Mouse (Mus musculus): ENCODE results near the gene Etfrf1.

Etfrf1 gene

GRCm38 (mm10) chr6:145224246-145224645, 13.3 kb downstream of the Etfrf1 start:
- DNase-seq (ENCODE audit: low spot score in 2 of 2), result no peak

GRCm38 (mm10) chr6:145226296-145226695, 15.4 kb downstream of the Etfrf1 start:
- no peak for DNase-seq (ENCODE audit: low spot score in 2 of 2)

DNA sequence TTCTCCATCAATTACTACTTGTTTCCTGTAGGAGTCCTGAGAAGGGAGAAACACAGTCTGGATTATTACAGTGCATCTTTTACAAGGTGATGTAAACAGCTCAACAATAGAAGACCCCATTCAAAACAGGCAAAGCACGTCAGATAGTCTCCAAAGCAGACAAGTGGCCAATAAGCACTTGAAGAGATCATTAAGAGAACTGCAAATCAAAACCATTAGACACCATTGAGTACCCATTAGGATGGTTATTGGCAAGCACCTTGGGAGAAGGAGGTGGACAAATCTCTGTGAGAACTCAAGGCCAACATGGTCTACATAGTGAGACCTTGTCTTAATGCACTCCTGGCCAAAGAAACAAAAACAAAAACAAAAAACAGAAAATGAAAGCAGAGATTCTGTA, 23.5 kb downstream of the Etfrf1 start:
- DNase-seq (ENCODE audit: low spot score in 2 of 2), result no peak

GRCm38 (mm10) chr6:145235367-145235766, 24.4 kb downstream of the Etfrf1 start:
- DNase-seq (ENCODE audit: low spot score in 2 of 2), result no peak

GRCm38 (mm10) chr6:145237148-145237547, 26.2 kb downstream of the Etfrf1 start:
- no peak for DNase-seq (ENCODE audit: low spot score in 2 of 2)

DNA sequence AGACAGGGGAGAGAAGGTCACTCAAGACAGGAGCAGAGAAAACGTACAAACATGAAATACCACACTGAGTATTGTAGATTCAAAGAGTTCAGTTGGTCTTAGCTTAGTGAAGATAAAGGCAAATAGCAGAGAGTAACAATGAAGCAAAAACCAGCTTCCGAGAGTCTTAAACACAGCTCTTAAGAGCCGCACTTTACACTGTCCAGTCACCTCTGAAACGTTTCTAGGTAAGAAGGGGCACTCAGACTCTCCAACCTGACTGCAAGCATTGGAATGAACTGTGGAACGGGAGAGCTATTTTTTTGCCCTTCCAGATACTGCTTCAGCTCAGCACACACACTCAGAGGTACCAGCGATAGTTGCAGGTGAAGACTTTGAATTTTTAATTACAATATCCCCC, 29.4 kb downstream of the Etfrf1 start:
- DNase-seq (ENCODE audit: low spot score in 2 of 2), result no peak

GRCm38 (mm10) chr6:145242521-145242920, 31.6 kb downstream of the Etfrf1 start:
- no peak for DNase-seq (ENCODE audit: low spot score in 2 of 2)

DNA sequence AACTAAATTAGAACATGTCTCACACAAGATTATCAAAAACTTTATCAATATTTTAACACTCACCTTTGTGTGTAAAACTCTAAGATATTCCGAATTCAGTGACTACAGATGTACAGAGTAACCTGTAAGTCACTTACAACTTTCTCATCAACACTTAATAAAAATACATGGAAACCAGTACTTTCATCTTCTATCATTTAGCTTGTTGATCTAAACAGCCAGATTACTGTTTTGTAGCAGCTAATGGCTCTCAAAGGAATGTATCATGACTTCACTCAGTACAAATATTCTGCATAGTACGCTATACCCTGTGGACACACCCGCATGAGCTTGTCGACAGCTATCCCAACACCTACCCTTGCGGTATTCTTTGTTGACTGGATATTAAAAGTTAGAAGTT, 35.9 kb downstream of the Etfrf1 start:
- DNase-seq (ENCODE audit: low spot score in 2 of 2), result no peak

- no peak for DNase-seq (ENCODE audit: low spot score in 2 of 2)
These were observed 37.0 kb downstream of the Etfrf1 start for GRCm38 (mm10) chr6:145247886-145248285.

DNA sequence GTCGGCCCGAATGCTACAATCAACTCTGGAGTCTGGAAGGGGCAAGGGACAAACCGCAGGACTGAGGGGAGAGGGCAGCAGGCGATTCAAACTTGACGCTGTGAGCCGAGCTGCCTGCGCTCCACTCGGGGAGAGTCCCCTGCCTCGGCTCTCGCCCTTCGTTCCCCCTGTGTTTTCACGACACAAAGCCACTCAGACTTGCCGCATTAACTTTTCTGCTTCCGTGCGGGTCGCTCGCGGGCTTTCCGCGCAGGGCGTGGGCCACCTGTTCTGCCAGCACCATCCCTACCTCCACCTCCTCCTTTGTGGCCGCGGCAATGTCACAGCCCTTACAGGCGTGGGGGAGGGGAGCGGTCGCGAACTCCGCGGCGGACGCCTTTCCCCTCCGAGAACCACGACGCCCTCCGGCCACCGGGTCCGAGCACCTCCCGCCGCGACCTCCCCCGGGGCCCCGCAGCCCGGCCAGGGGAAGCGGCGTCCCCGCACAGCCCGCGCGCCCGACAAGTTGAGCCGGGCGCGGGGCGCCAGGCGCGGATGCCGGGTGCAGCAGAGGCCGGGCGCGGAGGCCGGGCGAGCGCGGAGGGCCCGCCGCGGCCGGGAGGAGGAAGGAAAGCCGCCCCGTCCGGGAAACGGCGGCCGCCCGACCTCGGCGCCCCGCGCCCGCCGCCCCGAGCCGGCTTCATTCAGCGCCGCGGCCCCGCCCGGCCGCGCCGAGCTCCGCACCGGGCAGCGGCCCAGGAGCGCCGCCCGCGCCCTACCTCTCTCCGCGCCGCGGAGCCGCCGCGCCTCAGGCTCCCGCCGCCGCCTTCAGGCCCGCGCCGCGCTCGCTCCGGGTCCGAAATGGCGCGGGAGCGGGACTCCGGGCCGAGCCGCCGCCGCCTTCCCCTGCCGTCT, 38.6 kb downstream of the Etfrf1 start:
- DNase-seq (ENCODE audit: low spot score in 2 of 2), result peak; percentile 25 to 45

GRCm38 (mm10) chr6:145250185-145250791, 39.4 kb downstream of the Etfrf1 start, which contains the start of gene Kras:
Kras (minus strand) TSS chr6:145250239.
- peak; percentile 85 to 89 for DNase-seq (ENCODE audit: low spot score in 2 of 2)

DNA sequence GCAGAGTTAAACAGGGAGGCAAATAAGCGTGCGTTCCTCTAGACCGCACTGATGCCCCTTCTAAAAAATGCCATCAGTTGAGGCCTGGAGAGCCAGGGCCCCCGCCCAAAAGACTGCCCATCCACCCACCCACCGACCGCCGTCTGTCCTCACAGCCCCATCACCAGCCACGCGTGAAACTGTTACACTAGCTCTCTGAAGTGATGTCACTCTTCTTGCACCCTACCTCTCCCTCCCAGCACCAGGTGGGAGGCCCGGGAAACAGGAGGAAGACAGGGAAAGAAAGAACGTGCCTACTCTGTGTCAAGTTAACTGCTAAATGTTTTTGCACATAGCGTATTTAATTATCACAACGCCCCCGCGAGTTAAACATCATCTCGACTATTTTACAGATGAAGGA, 39.9 kb downstream of the Etfrf1 start:
- DNase-seq (ENCODE audit: low spot score in 2 of 2), result peak in 1 of 2 experiments; percentile 31

- no peak for DNase-seq (ENCODE audit: low spot score in 2 of 2)
These were observed 45.2 kb downstream of the Etfrf1 start for GRCm38 (mm10) chr6:145255952-145256700.

DNA sequence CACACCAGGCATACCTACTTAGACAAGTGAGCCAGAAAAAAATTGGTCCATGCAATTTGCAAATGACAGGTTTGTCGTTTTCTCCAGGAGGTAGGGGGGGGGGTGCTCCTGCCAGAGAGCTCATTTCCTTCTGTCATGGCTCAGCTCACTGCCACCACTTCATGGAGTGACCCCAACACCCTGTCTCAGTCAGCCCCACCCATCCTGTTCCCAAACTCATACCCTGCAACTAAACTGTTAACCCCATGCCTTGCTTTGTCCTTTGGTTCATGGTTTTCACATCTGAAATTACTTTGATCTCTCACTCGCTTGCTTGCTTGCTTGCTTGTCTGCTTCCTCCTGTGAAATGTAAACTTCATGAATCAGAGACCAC, 45.8 kb downstream of the Etfrf1 start:
- no peak for DNase-seq (ENCODE audit: low spot score in 2 of 2)

GRCm38 (mm10) chr6:145262314-145262713, 51.4 kb downstream of the Etfrf1 start:
- DNase-seq (ENCODE audit: low spot score in 2 of 2), result no peak
